Mouse (Mus musculus) forebrain, embryonic 12.5 days (tissue): ENCODE data around the gene Large2. TPM values are rescaled to one million over a fixed set of nuclear protein-coding genes. Genes with fewer than 3 reads are reported as not detected.

ENCODE experiments used
- ATAC-seq: fragments of 200-750 bp; cut with Nextera tagmentation; 2 replicates; pipeline ENCODE4 v1.8.0; 2017; ENCODE audit warnings: moderate TSS enrichment; ENCODE audit not compliant: low FRiP score
- H3K27ac ChIP-seq: fragments of 300-500 bp; sonication (generic); 2 replicates; pipeline ENCODE4 v1.5.1; 2016; ENCODE audit warnings: mild to moderate bottlenecking
- H3K27me3 ChIP-seq: fragments of 300-500 bp; sonication (generic); 2 replicates; pipeline ENCODE4 v1.6.1; 2016; ENCODE audit warnings: mild to moderate bottlenecking
- H3K36me3 ChIP-seq: fragments of 300-500 bp; sonication (generic); replicated peaks from 2 replicates; pipeline ENCODE4 v1.6.1; 2016; ENCODE audit warnings: mild to moderate bottlenecking
- H3K4me1 ChIP-seq: fragments of 300-500 bp; sonication (generic); 2 replicates; pipeline ENCODE4 v1.6.1; 2016
- H3K4me2 ChIP-seq: fragments of 300-500 bp; sonication (generic); 2 replicates; pipeline ENCODE4 v1.6.1; 2016; ENCODE audit warnings: mild to moderate bottlenecking, moderate library complexity
- H3K4me3 ChIP-seq: fragments of 300-500 bp; sonication (generic); replicated peaks from 2 replicates; pipeline ENCODE4 v1.5.1; 2016; ENCODE audit warnings: mild to moderate bottlenecking
- H3K9ac ChIP-seq: fragments of 300-500 bp; sonication (generic); 2 replicates; pipeline ENCODE4 v1.6.1; 2016; ENCODE audit warnings: mild to moderate bottlenecking
- H3K9me3 ChIP-seq: fragments of 300-500 bp; sonication (generic); 2 replicates; pipeline ENCODE4 v1.6.1; 2016
- WGBS: fragments of 180-500 bp; shearing (Covaris S2); methylation state at CpG from one replicate; pipeline ENCODE4 v1.1.7; 2016; 5-methylcytosine and 5-hydroxymethylcytosine counted together
- polyA plus RNA-seq: library from polyadenylated mRNA; unstranded; fragments of >200 nt; fragmentation: Nextera tagmentation; extraction: Ambion mirVana; gene quantifications from 2 replicates; pipeline ENCODE4 v1.2.1, GENCODE M21; 2016

The Large2 gene
- polyA plus RNA-seq, 1 experiment from 2014 or later, result 5.5 TPM

- Histone ChIP-seq H3K27ac (no peak overlapping the region), H3K4me3 (no peak overlapping the region), H3K9ac (no peak overlapping the region), H3K27me3 (no peaks in the 10 kb centered on the region), H3K4me1 (no peaks in the 10 kb centered on the region), H3K9me3 (no peaks in the 10 kb centered on the region), H3K36me3 (peaks cover 59% of the 10 kb centered on the region), H3K4me2 (no peak overlapping the region)
- 95% methylated on average over 6 of the region's 6 CpGs for WGBS
- no peak for ATAC-seq
These were observed 12.0 kb downstream of the Large2 start for GRCm38 (mm10) chr2:92362571-92363228.

- ATAC-seq, result no peak
- no peak overlapping the region for H3K4me2 ChIP-seq
- H3K4me3 ChIP-seq, result no peak overlapping the region
- WGBS, result 85% methylated on average over 8 of the region's 8 CpGs
- peaks cover 68% of the 10 kb centered on the region for H3K36me3 ChIP-seq
- H3K27ac ChIP-seq, result no peak overlapping the region
- H3K4me1 ChIP-seq, result no peaks in the 10 kb centered on the region
- H3K9ac ChIP-seq, result no peak overlapping the region
- H3K9me3 ChIP-seq, result no peaks in the 10 kb centered on the region
- no peaks in the 10 kb centered on the region for H3K27me3 ChIP-seq
These were observed 12.9 kb downstream of the Large2 start for GRCm38 (mm10) chr2:92361795-92362194.

DNA sequence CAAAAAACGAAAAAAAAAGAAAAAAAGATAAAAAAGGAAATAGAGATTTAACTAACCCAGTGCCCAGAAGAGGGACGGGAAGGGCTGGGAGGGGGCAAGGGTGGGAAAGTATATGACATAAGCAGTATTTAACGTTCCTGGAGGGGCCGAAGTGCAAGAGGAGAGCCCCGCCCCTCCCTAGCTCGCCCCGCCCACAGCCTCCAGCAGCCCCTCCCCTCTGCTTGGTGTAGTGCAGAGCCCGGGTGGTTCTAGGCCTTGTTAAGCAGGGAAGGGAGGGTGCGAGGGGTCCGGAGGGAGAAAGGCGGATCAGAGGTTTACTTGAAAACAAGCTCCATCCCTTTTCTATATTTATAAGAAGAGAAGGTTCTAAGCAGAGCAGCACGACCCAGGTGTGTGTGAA lies 13.8 kb downstream of the Large2 start:
- H3K9ac ChIP-seq, result no peak overlapping the region
- no peaks in the 10 kb centered on the region for H3K4me1 ChIP-seq
- H3K27me3 ChIP-seq, result no peaks in the 10 kb centered on the region
- H3K27ac ChIP-seq, result no peak overlapping the region
- H3K4me2 ChIP-seq, result no peak overlapping the region
- peaks cover 73% of the 10 kb centered on the region for H3K36me3 ChIP-seq
- H3K9me3 ChIP-seq, result no peaks in the 10 kb centered on the region
- no peak overlapping the region for H3K4me3 ChIP-seq
- no peak; the same call in 1 of the 2 replicates for ATAC-seq
- WGBS, result 20% methylated on average over 12 of the region's 12 CpGs

DNA sequence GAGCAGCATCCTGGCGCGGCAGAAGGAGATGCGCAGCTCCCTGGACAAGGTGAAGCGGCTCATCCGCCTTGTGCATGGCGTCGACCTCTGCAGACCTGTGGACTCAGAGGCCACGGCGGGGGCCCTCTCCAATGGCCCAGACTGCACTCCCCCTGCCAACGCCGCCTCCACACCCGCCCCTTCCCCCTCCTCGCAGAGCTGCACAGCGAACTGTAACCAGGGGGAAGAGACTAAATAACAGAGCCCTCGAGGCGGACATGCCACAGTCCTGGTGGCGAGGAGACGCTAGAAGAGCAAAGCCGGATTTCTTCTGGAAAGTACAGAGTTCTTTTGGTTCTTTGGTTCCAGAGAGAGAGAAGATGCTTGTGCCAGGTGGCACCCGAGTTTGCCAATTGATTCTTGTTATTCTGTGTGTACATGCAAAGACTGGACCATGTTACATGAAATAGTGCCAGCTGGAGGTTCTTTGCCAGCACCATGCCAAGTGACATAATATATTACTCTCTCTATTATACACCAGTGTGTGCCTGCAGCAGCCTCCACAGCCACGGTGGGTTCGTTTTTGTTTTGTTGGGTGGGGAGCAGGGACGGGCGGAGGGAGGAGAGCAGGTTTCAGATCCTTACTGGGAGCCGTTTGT lies 14.4 kb downstream of the Large2 start:
- Histone ChIP-seq H3K36me3 (peaks cover 69% of the 10 kb centered on the region), H3K9ac (no peak overlapping the region), H3K4me3 (no peak overlapping the region), H3K4me1 (no peaks in the 10 kb centered on the region), H3K9me3 (no peaks in the 10 kb centered on the region), H3K4me2 (no peak overlapping the region), H3K27ac (no peak overlapping the region), H3K27me3 (no peaks in the 10 kb centered on the region)
- 77% methylated on average over 25 of the region's 25 CpGs for WGBS
- no peak for ATAC-seq

- no peak overlapping the region for H3K27ac ChIP-seq
- no peak overlapping the region for H3K4me3 ChIP-seq
- no peak overlapping the region for H3K9ac ChIP-seq
- H3K27me3 ChIP-seq, result no peaks in the 10 kb centered on the region
- H3K9me3 ChIP-seq, result no peaks in the 10 kb centered on the region
- ATAC-seq, result no peak
- peaks cover 73% of the 10 kb centered on the region for H3K36me3 ChIP-seq
- 93% methylated on average over 2 of the region's 2 CpGs for WGBS
- H3K4me1 ChIP-seq, result no peaks in the 10 kb centered on the region
- H3K4me2 ChIP-seq, result no peak overlapping the region
These were observed 15.4 kb downstream of the Large2 start for GRCm38 (mm10) chr2:92359301-92359700.

GRCm38 (mm10) chr2:92354224-92354623 lies 20.4 kb downstream of the Large2 start:
- Histone ChIP-seq H3K4me2 (no peak overlapping the region), H3K9me3 (no peaks in the 10 kb centered on the region), H3K27me3 (no peaks in the 10 kb centered on the region), H3K36me3 (peaks cover 73% of the 10 kb centered on the region), H3K4me1 (peaks cover 7% of the 10 kb centered on the region; the same call in 1 of the 2 replicates), H3K9ac (no peak overlapping the region), H3K4me3 (no peak overlapping the region), H3K27ac (no peak overlapping the region)
- ATAC-seq, result no peak
- 79% methylated on average over 6 of the region's 6 CpGs for WGBS

GRCm38 (mm10) chr2:92353402-92353801 lies 21.3 kb downstream of the Large2 start:
- ATAC-seq, result no peak
- no peak overlapping the region for H3K27ac ChIP-seq
- peaks cover 7% of the 10 kb centered on the region; the same call in 1 of the 2 replicates for H3K4me1 ChIP-seq
- WGBS, result 20% methylated on average over 5 of the region's 5 CpGs
- H3K9me3 ChIP-seq, result no peaks in the 10 kb centered on the region
- H3K4me3 ChIP-seq, result no peak overlapping the region
- H3K36me3 ChIP-seq, result peaks cover 74% of the 10 kb centered on the region
- H3K9ac ChIP-seq, result no peak overlapping the region
- no peak overlapping the region for H3K4me2 ChIP-seq
- H3K27me3 ChIP-seq, result no peaks in the 10 kb centered on the region

DNA sequence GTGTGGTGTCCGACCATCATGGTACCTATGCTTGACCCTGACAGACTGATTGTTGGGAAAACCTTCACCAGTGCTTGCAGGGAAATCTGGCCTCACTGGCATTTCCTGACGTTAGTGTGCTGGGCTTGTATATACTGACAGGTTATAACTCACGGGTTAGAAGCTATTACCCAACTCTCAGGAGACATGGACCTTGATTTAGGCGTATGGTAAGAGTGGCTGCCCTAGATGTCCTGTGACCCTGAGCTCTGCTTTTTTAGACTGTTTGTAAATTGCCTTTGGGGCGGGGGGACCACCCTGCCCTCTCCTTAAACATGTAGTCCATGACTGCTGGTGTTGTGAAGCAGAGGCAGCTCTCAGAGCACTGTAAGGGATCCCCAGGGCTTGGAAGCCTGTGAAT lies 24.0 kb downstream of the Large2 start:
- Histone ChIP-seq H3K9me3 (no peaks in the 10 kb centered on the region), H3K9ac (no peak overlapping the region), H3K27me3 (no peaks in the 10 kb centered on the region), H3K4me3 (no peak overlapping the region), H3K36me3 (peaks cover 73% of the 10 kb centered on the region), H3K27ac (no peak overlapping the region), H3K4me2 (no peak overlapping the region), H3K4me1 (peaks cover 7% of the 10 kb centered on the region; the same call in 1 of the 2 replicates)
- 83% methylated on average over 5 of the region's 5 CpGs for WGBS
- no peak for ATAC-seq

- 76% methylated on average over 6 of the region's 6 CpGs for WGBS
- H3K4me3 ChIP-seq, result no peak overlapping the region
- no peak overlapping the region for H3K9ac ChIP-seq
- peaks cover 78% of the 10 kb centered on the region for H3K36me3 ChIP-seq
- no peaks in the 10 kb centered on the region for H3K27me3 ChIP-seq
- H3K27ac ChIP-seq, result no peak overlapping the region
- no peak for ATAC-seq
- peaks cover 7% of the 10 kb centered on the region; the same call in 1 of the 2 replicates for H3K4me1 ChIP-seq
- no peaks in the 10 kb centered on the region for H3K9me3 ChIP-seq
- H3K4me2 ChIP-seq, result no peak overlapping the region
These were observed 24.9 kb downstream of the Large2 start for GRCm38 (mm10) chr2:92349589-92350425.

GRCm38 (mm10) chr2:92347191-92347590 lies 27.5 kb downstream of the Large2 start:
- Histone ChIP-seq H3K9me3 (no peaks in the 10 kb centered on the region), H3K4me2 (no peak overlapping the region), H3K27ac (no peak overlapping the region), H3K36me3 (peaks cover 73% of the 10 kb centered on the region), H3K4me3 (no peak overlapping the region), H3K9ac (no peak overlapping the region), H3K4me1 (no peaks in the 10 kb centered on the region), H3K27me3 (no peaks in the 10 kb centered on the region)
- 91% methylated on average over 2 of the region's 2 CpGs for WGBS
- ATAC-seq, result no peak

DNA sequence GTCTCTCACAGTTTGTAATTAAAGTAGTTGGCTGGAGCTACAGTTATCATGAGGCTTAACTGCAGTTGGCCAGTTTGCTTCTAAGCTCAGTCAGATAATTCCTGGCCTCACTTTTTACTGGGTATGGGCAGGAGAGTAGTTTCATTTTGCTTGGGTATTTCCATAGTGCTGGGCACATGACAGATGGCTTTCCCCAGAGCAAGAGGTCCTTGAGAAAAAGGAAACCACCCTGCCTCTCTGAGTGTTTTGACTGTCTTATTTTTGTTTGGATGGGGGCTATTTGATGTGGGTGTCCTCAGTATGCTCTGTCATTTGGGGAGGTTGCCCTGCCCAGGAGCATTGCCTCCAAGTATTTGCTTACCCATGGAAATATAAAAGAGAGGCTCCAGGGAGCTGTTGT lies 32.3 kb downstream of the Large2 start:
- ATAC-seq, result no peak
- Histone ChIP-seq H3K27ac (no peak overlapping the region), H3K9me3 (no peaks in the 10 kb centered on the region), H3K4me1 (no peaks in the 10 kb centered on the region), H3K9ac (no peak overlapping the region), H3K4me3 (no peak overlapping the region), H3K4me2 (no peak overlapping the region), H3K36me3 (peaks cover 40% of the 10 kb centered on the region), H3K27me3 (no peaks in the 10 kb centered on the region)

GRCm38 (mm10) chr2:92331871-92332270 lies 42.8 kb downstream of the Large2 start:
- H3K9ac ChIP-seq, result no peak overlapping the region
- H3K27ac ChIP-seq, result no peak overlapping the region
- H3K4me2 ChIP-seq, result no peak overlapping the region
- 93% methylated on average over 2 of the region's 2 CpGs for WGBS
- peaks cover 71% of the 10 kb centered on the region for H3K36me3 ChIP-seq
- H3K4me1 ChIP-seq, result no peaks in the 10 kb centered on the region
- H3K9me3 ChIP-seq, result no peaks in the 10 kb centered on the region
- no peaks in the 10 kb centered on the region for H3K27me3 ChIP-seq
- H3K4me3 ChIP-seq, result no peak overlapping the region
- ATAC-seq, result no peak
